Mouse (Mus musculus) kidney, adult 2 months (tissue): ENCODE results near the gene Celsr3. TPM values are rescaled to one million over a fixed set of nuclear protein-coding genes. Genes with fewer than 3 reads are reported as not detected.

Source experiments
- DNase-seq: peaks from one replicate; pipeline ENCODE4 v3.0.0; 2021
- H3K27ac ChIP-seq: fragments of 200-500 bp; 2 replicates; pipeline ENCODE4 v1.5.1; 2012; ENCODE audit warnings: low read depth, low read length, control low read depth, inconsistent platforms; ENCODE audit not compliant: insufficient read depth
- H3K27me3 ChIP-seq: fragments of 200-500 bp; replicated peaks from 2 replicates; pipeline ENCODE4 v1.6.1; 2012; ENCODE audit warnings: mild to moderate bottlenecking, moderate library complexity, low read length, inconsistent platforms; ENCODE audit not compliant: control insufficient read depth, insufficient read depth
- H3K36me3 ChIP-seq: fragments of 200-500 bp; 2 replicates; pipeline ENCODE4 v1.6.1; 2012; ENCODE audit warnings: mild to moderate bottlenecking, moderate library complexity, low read length, inconsistent platforms; ENCODE audit not compliant: control insufficient read depth, insufficient read depth
- H3K4me1 ChIP-seq: fragments of 200-500 bp; 2 replicates; pipeline ENCODE4 v1.6.1; 2011; ENCODE audit warnings: low read length; ENCODE audit not compliant: control insufficient read depth, insufficient read depth
- H3K4me3 ChIP-seq: fragments of 200-500 bp; 2 replicates; pipeline ENCODE4 v1.5.1; 2011; ENCODE audit warnings: mild to moderate bottlenecking, low read depth, low read length, control low read depth; ENCODE audit not compliant: insufficient read depth
- CTCF ChIP-seq: fragments of 200-500 bp; conservative IDR thresholded peaks from 2 replicates; pipeline ENCODE4 v1.5.1; 2011; ENCODE audit warnings: low read depth, mild to moderate bottlenecking, control low read depth, low read length, moderate library complexity, mixed read lengths; ENCODE audit not compliant: insufficient read depth, insufficient read length
- POLR2A ChIP-seq: fragments of 200-500 bp; IDR thresholded peaks from one replicate; pipeline ENCODE4 v1.6.1; 2011; ENCODE audit warnings: low read depth, low read length, control low read depth
- WGBS: fragments of 180-500 bp; shearing (Covaris S2); methylation state at CpG from one replicate; pipeline ENCODE4 v1.1.7; 2018; 5-methylcytosine and 5-hydroxymethylcytosine counted together
- polyA plus RNA-seq: library from polyadenylated mRNA; depleted of rRNA; stranded (reverse); fragments of >200 nt; gene quantifications from 2 replicates; pipeline ENCODE4 v1.2.3, GENCODE M21; 2012; rRNA removed

The Celsr3 gene
- polyA plus RNA-seq, 1 experiment, result 0.19 TPM

- Histone ChIP-seq H3K36me3 (no peaks in the 10 kb centered on the region), H3K27me3 (no peaks in the 10 kb centered on the region), H3K4me1 (peaks cover 4% of the 10 kb centered on the region), H3K27ac (peak within 1 kb of the TSS; percentile 32; the same call in 1 of the 2 replicates), H3K4me3 (peak within 1 kb of the TSS; percentile 65)
- 76% methylated on average over 3 of the region's 3 CpGs for WGBS
- DNase-seq, result no peak
- TF ChIP-seq POLR2A, result no peak
- TF ChIP-seq CTCF, result no peak
Measured at GRCm38 (mm10) chr9:108852976-108853375, 26.9 kb downstream of the Celsr3 start, which contains the start of gene Slc26a6. Gene Slc26a6, plus strand, starts transcription at chr9:108853283.

GRCm38 (mm10) chr9:108853635-108854240, 27.6 kb downstream of the Celsr3 start:
- Histone ChIP-seq H3K4me1 (peaks cover 4% of the 10 kb centered on the region), H3K27me3 (no peaks in the 10 kb centered on the region), H3K36me3 (no peaks in the 10 kb centered on the region), H3K27ac (peak overlapping the region; percentile 32; the same call in 1 of the 2 replicates), H3K4me3 (peak overlapping the region; percentile 65)
- DNase-seq, result peak; percentile 98
- 2% methylated on average over 25 of the region's 25 CpGs for WGBS
- TF ChIP-seq POLR2A (no peak), CTCF (peak; percentile 65)

- Histone ChIP-seq H3K27ac (peak overlapping the region; percentile 32; the same call in 1 of the 2 replicates), H3K4me1 (peaks cover 4% of the 10 kb centered on the region), H3K27me3 (no peaks in the 10 kb centered on the region), H3K4me3 (peak overlapping the region; percentile 65), H3K36me3 (no peaks in the 10 kb centered on the region)
- WGBS, result under 1% methylated on average over 28 of the region's 28 CpGs
- peak; percentile 93 for DNase-seq
- TF ChIP-seq POLR2A (peak; percentile 77), CTCF (peak; percentile 22; the same call in 1 of the 2 replicates)
Measured at GRCm38 (mm10) chr9:108854241-108854696, 28.1 kb downstream of the Celsr3 start.

GRCm38 (mm10) chr9:108855335-108855734, 29.2 kb downstream of the Celsr3 start:
- TF ChIP-seq CTCF (no peak), POLR2A (no peak)
- peak; percentile 78 for DNase-seq
- Histone ChIP-seq H3K27me3 (no peaks in the 10 kb centered on the region), H3K36me3 (no peaks in the 10 kb centered on the region), H3K27ac (no peak overlapping the region; the same call in 1 of the 2 replicates), H3K4me3 (no peak overlapping the region), H3K4me1 (peaks cover 4% of the 10 kb centered on the region)
- 56% methylated on average over 5 of the region's 5 CpGs for WGBS

- H3K27ac ChIP-seq, result no peak overlapping the region
- no peaks in the 10 kb centered on the region for H3K27me3 ChIP-seq
- no peak overlapping the region for H3K4me3 ChIP-seq
- TF ChIP-seq POLR2A (no peak), CTCF (no peak)
- H3K4me1 ChIP-seq, result no peaks in the 10 kb centered on the region
- H3K36me3 ChIP-seq, result no peaks in the 10 kb centered on the region
- 84% methylated on average over 8 of the region's 8 CpGs for WGBS
- no peak for DNase-seq
Measured at GRCm38 (mm10) chr9:108858792-108859527, 32.8 kb downstream of the Celsr3 start.

Other genes with a start within 250 kb of the Celsr3 start
- 31.0 and 34.4 TPM in 2 replicates for gene Wdr6, start 247.6 kb upstream of the Celsr3 start, polyA plus RNA-seq
- 5.3 and 5.8 TPM in 2 replicates for gene P4htm, start 228.7 kb upstream of the Celsr3 start, polyA plus RNA-seq
- gene Arih2, start 176.9 kb upstream of the Celsr3 start, polyA plus RNA-seq, result 34.9 and 36.9 TPM in 2 replicates
- gene Slc25a20, start 164.2 kb upstream of the Celsr3 start, polyA plus RNA-seq, result 34.7 and 42.2 TPM in 2 replicates
- 19.0 and 19.8 TPM in 2 replicates for gene Prkar2a, start 137.0 kb upstream of the Celsr3 start, polyA plus RNA-seq
- gene Ip6k2, start 42.5 kb upstream of the Celsr3 start, polyA plus RNA-seq, result 68.3 and 78.0 TPM in 2 replicates
- 19.1 and 24.1 TPM in 2 replicates for gene Nckipsd, start 18.0 kb upstream of the Celsr3 start, polyA plus RNA-seq
- 33.9 and 37.2 TPM in 2 replicates for gene Slc26a6, start 27.0 kb downstream of the Celsr3 start, polyA plus RNA-seq
- gene Tmem89, start 88.3 kb downstream of the Celsr3 start, polyA plus RNA-seq, result 0.08 TPM in 1 of 2 replicates, not detected in the other
- gene Uqcrc1, start 110.3 kb downstream of the Celsr3 start, polyA plus RNA-seq, result 1,190 and 1,260 TPM in 2 replicates
- 1.8 and 2.3 TPM in 2 replicates for gene Col7a1, start 127.3 kb downstream of the Celsr3 start, polyA plus RNA-seq
- 0.11 and 0.18 TPM in 2 replicates for gene Ucn2, start 159.7 kb downstream of the Celsr3 start, polyA plus RNA-seq
- 10.6 and 11.3 TPM in 2 replicates for gene Pfkfb4, start 165.5 kb downstream of the Celsr3 start, polyA plus RNA-seq
- gene Shisa5, start 212.2 kb downstream of the Celsr3 start, polyA plus RNA-seq, result 467 and 688 TPM in 2 replicates
- gene Trex1, start 233.4 kb downstream of the Celsr3 start, polyA plus RNA-seq, result 45.2 and 46.7 TPM in 2 replicates
- gene Atrip, start 247.8 kb downstream of the Celsr3 start, polyA plus RNA-seq, result 20.2 and 20.9 TPM in 2 replicates